Mouse (Mus musculus): ENCODE data around the gene Chit1.

Gene Chit1

GRCm38 (mm10) chr1:134079477-134080163, 31.4 kb upstream of the Chit1 start:
- DNase-seq (ENCODE audit: low read depth, low spot score): no peak

GRCm38 (mm10) chr1:134080406-134080805, 30.6 kb upstream of the Chit1 start:
- DNase-seq (ENCODE audit: low read depth, low spot score): no peak

- no peak for DNase-seq (ENCODE audit: low read depth, low spot score)
Observed at GRCm38 (mm10) chr1:134080881-134081450, 30.1 kb upstream of the Chit1 start.

GRCm38 (mm10) chr1:134082987-134083516, 28.0 kb upstream of the Chit1 start:
- DNase-seq (ENCODE audit: low read depth, low spot score): no peak

- no peak for DNase-seq (ENCODE audit: low read depth, low spot score)
Observed at GRCm38 (mm10) chr1:134083676-134084075, 27.4 kb upstream of the Chit1 start.

GRCm38 (mm10) chr1:134084128-134084527, 26.9 kb upstream of the Chit1 start:
- no peak for DNase-seq (ENCODE audit: low read depth, low spot score)

- no peak for DNase-seq (ENCODE audit: low read depth, low spot score)
Observed at GRCm38 (mm10) chr1:134086017-134086416, 25.0 kb upstream of the Chit1 start.

GRCm38 (mm10) chr1:134086811-134087398, 24.1 kb upstream of the Chit1 start:
- no peak for DNase-seq (ENCODE audit: low read depth, low spot score)

GRCm38 (mm10) chr1:134089074-134089473, 22.0 kb upstream of the Chit1 start:
- no peak for DNase-seq (ENCODE audit: low read depth, low spot score)

- no peak for DNase-seq (ENCODE audit: low read depth, low spot score)
Observed at GRCm38 (mm10) chr1:134091851-134092250, 19.2 kb upstream of the Chit1 start.

GRCm38 (mm10) chr1:134092368-134092767, 18.7 kb upstream of the Chit1 start:
- DNase-seq (ENCODE audit: low read depth, low spot score): no peak

GRCm38 (mm10) chr1:134092852-134093770, 17.9 kb upstream of the Chit1 start:
- DNase-seq (ENCODE audit: low read depth, low spot score): peak; percentile 67

- DNase-seq (ENCODE audit: low read depth, low spot score): no peak
Observed at GRCm38 (mm10) chr1:134093771-134094526, 17.1 kb upstream of the Chit1 start.

GRCm38 (mm10) chr1:134095033-134095612, 15.9 kb upstream of the Chit1 start:
- DNase-seq (ENCODE audit: low read depth, low spot score): no peak

- DNase-seq (ENCODE audit: low read depth, low spot score): no peak
Observed at GRCm38 (mm10) chr1:134095721-134096120, 15.3 kb upstream of the Chit1 start.

GRCm38 (mm10) chr1:134096264-134096934, 14.6 kb upstream of the Chit1 start:
- no peak for DNase-seq (ENCODE audit: low read depth, low spot score)

- no peak for DNase-seq (ENCODE audit: low read depth, low spot score)
Observed at GRCm38 (mm10) chr1:134097080-134097855, 13.8 kb upstream of the Chit1 start.

- no peak for DNase-seq (ENCODE audit: low read depth, low spot score)
Observed at GRCm38 (mm10) chr1:134097956-134098725, 12.9 kb upstream of the Chit1 start.

Measured in retina, adult 2 months (tissue).